Mouse (Mus musculus) olfactory bulb, adult 2 months (tissue): ENCODE measurements around the gene Gm10300.

ENCODE experiments used
- CTCF ChIP-seq: fragments of 200-500 bp; IDR thresholded peaks from 2 replicates; pipeline ENCODE4 v1.5.1; 2012; ENCODE audit warnings: low read depth, mild to moderate bottlenecking, low read length, moderate library complexity; ENCODE audit not compliant: insufficient read depth
- POLR2A ChIP-seq: fragments of 200-500 bp; IDR thresholded peaks from 2 replicates; pipeline ENCODE4 v1.6.1; 2012; ENCODE audit warnings: mild to moderate bottlenecking, low read depth, low read length, moderate library complexity; ENCODE audit not compliant: insufficient read depth

GRCm38 (mm10) chr4:132027806-132028205, 46.7 kb upstream of the Gm10300 start:
- TF ChIP-seq CTCF (no peak), POLR2A (no peak)
